Mouse (Mus musculus) embryonic facial prominence, embryonic 10.5 days (tissue): Measurements from ENCODE around the gene Oxct1. TPM values are rescaled to one million over a fixed set of nuclear protein-coding genes. Genes with fewer than 3 reads are reported as not detected.

Experiments used
- DNase-seq: peaks from one replicate; pipeline ENCODE4 v3.0.0-alpha.2; 2017; ENCODE audit warnings: low spot score
- H3K27ac ChIP-seq: fragments of 300-500 bp; sonication (generic); replicated peaks from 2 replicates; pipeline ENCODE4 v1.5.1; 2016; ENCODE audit warnings: mild to moderate bottlenecking
- H3K27me3 ChIP-seq: fragments of 300-500 bp; sonication (generic); replicated peaks from 2 replicates; pipeline ENCODE4 v1.6.1; 2016; ENCODE audit warnings: low read depth, mild to moderate bottlenecking; ENCODE audit not compliant: poor library complexity, severe bottlenecking
- H3K36me3 ChIP-seq: fragments of 300-500 bp; sonication (generic); replicated peaks from 2 replicates; pipeline ENCODE4 v1.6.1; 2016; ENCODE audit warnings: mild to moderate bottlenecking, moderate library complexity
- H3K4me1 ChIP-seq: fragments of 300-500 bp; sonication (generic); 2 replicates; pipeline ENCODE4 v1.6.1; 2016
- H3K4me3 ChIP-seq: fragments of 300-500 bp; sonication (generic); 2 replicates; pipeline ENCODE4 v1.5.1; 2016; ENCODE audit warnings: mild to moderate bottlenecking, moderate library complexity
- H3K9me3 ChIP-seq: fragments of 300-500 bp; sonication (generic); 2 replicates; pipeline ENCODE4 v1.6.1; 2016; ENCODE audit warnings: mild to moderate bottlenecking
- WGBS: fragments of 180-500 bp; shearing (Covaris S2); methylation state at CpG from one replicate; pipeline ENCODE4 v1.1.7; 2016; 5-methylcytosine and 5-hydroxymethylcytosine counted together
- polyA plus RNA-seq: library from polyadenylated mRNA; unstranded; fragments of >200 nt; fragmentation: Nextera tagmentation; extraction: Ambion mirVana; gene quantifications from 2 replicates; pipeline ENCODE4 v1.2.1, GENCODE M21; 2016

Oxct1 gene
- polyA plus RNA-seq, 1 experiment from 2014 or later = 122 TPM

GRCm38 (mm10) chr15:4043032-4043471 is 16.9 kb downstream of the Oxct1 start:
- H3K4me1 ChIP-seq = no peaks in the 10 kb centered on the region
- no peaks in the 10 kb centered on the region for H3K9me3 ChIP-seq
- H3K4me3 ChIP-seq = no peak overlapping the region
- H3K36me3 ChIP-seq = peaks cover 31% of the 10 kb centered on the region
- H3K27me3 ChIP-seq = no peaks in the 10 kb centered on the region
- WGBS = 27% methylated on average over 4 of the region's 4 CpGs
- H3K27ac ChIP-seq = no peak overlapping the region; the same call in 1 of the 2 replicates
- peak; percentile 15 for DNase-seq

- H3K36me3 ChIP-seq = peaks cover 59% of the 10 kb centered on the region
- no peaks in the 10 kb centered on the region for H3K9me3 ChIP-seq
Observed at GRCm38 (mm10) chr15:4056627-4057026, 30.4 kb downstream of the Oxct1 start.

GRCm38 (mm10) chr15:4063574-4063973 is 37.4 kb downstream of the Oxct1 start:
- DNase-seq = no peak
- no peaks in the 10 kb centered on the region for H3K9me3 ChIP-seq
- H3K27me3 ChIP-seq = no peaks in the 10 kb centered on the region
- WGBS = 87% methylated on average over 5 of the region's 5 CpGs
- H3K36me3 ChIP-seq = peaks cover 39% of the 10 kb centered on the region
- no peak overlapping the region for H3K4me3 ChIP-seq
- H3K27ac ChIP-seq = no peak overlapping the region
- H3K4me1 ChIP-seq = no peaks in the 10 kb centered on the region

More at GRCm38 (mm10) chr15:4056627-4057026, 30.4 kb downstream of the Oxct1 start:
- H3K4me3 ChIP-seq = no peak overlapping the region
- no peaks in the 10 kb centered on the region for H3K27me3 ChIP-seq
- peak; percentile 13 for DNase-seq
- WGBS = 25% methylated on average over 5 of the region's 5 CpGs
- H3K4me1 ChIP-seq = no peaks in the 10 kb centered on the region
- H3K27ac ChIP-seq = no peak overlapping the region

GRCm38 (mm10) chr15:4064013-4064412 is 37.8 kb downstream of the Oxct1 start:
- H3K27me3 ChIP-seq = no peaks in the 10 kb centered on the region
- no peak overlapping the region for H3K27ac ChIP-seq
- H3K36me3 ChIP-seq = peaks cover 38% of the 10 kb centered on the region
- DNase-seq = no peak
- no peaks in the 10 kb centered on the region for H3K4me1 ChIP-seq
- H3K9me3 ChIP-seq = no peaks in the 10 kb centered on the region
- no peak overlapping the region for H3K4me3 ChIP-seq
- 89% methylated on average over 7 of the region's 7 CpGs for WGBS

GRCm38 (mm10) chr15:4064694-4065093 is 38.5 kb downstream of the Oxct1 start:
- Histone ChIP-seq H3K4me1 (no peaks in the 10 kb centered on the region), H3K9me3 (no peaks in the 10 kb centered on the region), H3K27me3 (no peaks in the 10 kb centered on the region), H3K27ac (no peak overlapping the region), H3K36me3 (peaks cover 33% of the 10 kb centered on the region), H3K4me3 (no peak overlapping the region)
- 94% methylated on average over 5 of the region's 5 CpGs for WGBS
- no peak for DNase-seq

- no peaks in the 10 kb centered on the region for H3K27me3 ChIP-seq
- no peaks in the 10 kb centered on the region for H3K4me1 ChIP-seq
- 83% methylated on average over 5 of the region's 5 CpGs for WGBS
- H3K36me3 ChIP-seq = peaks cover 12% of the 10 kb centered on the region
- no peak overlapping the region for H3K4me3 ChIP-seq
- no peaks in the 10 kb centered on the region for H3K9me3 ChIP-seq
- no peak overlapping the region for H3K27ac ChIP-seq
- no peak for DNase-seq
Observed at GRCm38 (mm10) chr15:4067273-4067990, 41.2 kb downstream of the Oxct1 start.

- 91% methylated on average over 4 of the region's 4 CpGs for WGBS
- no peaks in the 10 kb centered on the region for H3K9me3 ChIP-seq
- no peak overlapping the region for H3K27ac ChIP-seq
- no peak overlapping the region for H3K4me3 ChIP-seq
- no peaks in the 10 kb centered on the region for H3K4me1 ChIP-seq
- DNase-seq = no peak
- peaks cover 23% of the 10 kb centered on the region for H3K36me3 ChIP-seq
- no peaks in the 10 kb centered on the region for H3K27me3 ChIP-seq
Observed at GRCm38 (mm10) chr15:4077978-4078377, 51.8 kb downstream of the Oxct1 start.

GRCm38 (mm10) chr15:4078785-4079184 is 52.6 kb downstream of the Oxct1 start:
- 94% methylated on average over 5 of the region's 5 CpGs for WGBS
- no peak for DNase-seq
- Histone ChIP-seq H3K4me1 (no peaks in the 10 kb centered on the region), H3K4me3 (no peak overlapping the region), H3K27ac (no peak overlapping the region), H3K27me3 (no peaks in the 10 kb centered on the region), H3K9me3 (no peaks in the 10 kb centered on the region), H3K36me3 (peaks cover 19% of the 10 kb centered on the region)

- Histone ChIP-seq H3K27ac (no peak overlapping the region), H3K36me3 (peaks cover 19% of the 10 kb centered on the region), H3K27me3 (no peaks in the 10 kb centered on the region), H3K4me1 (no peaks in the 10 kb centered on the region), H3K9me3 (no peaks in the 10 kb centered on the region), H3K4me3 (no peak overlapping the region)
- DNase-seq = no peak
- WGBS = 92% methylated on average over 13 of the region's 13 CpGs
Observed at GRCm38 (mm10) chr15:4079425-4080189, 53.4 kb downstream of the Oxct1 start.

- no peak overlapping the region for H3K4me3 ChIP-seq
- no peak for DNase-seq
- no peak overlapping the region for H3K27ac ChIP-seq
- no peaks in the 10 kb centered on the region for H3K36me3 ChIP-seq
- 88% methylated on average over 10 of the region's 10 CpGs for WGBS
- no peaks in the 10 kb centered on the region for H3K27me3 ChIP-seq
- no peaks in the 10 kb centered on the region for H3K9me3 ChIP-seq
- no peaks in the 10 kb centered on the region for H3K4me1 ChIP-seq
Observed at GRCm38 (mm10) chr15:4085600-4086384, 59.6 kb downstream of the Oxct1 start.

GRCm38 (mm10) chr15:4087446-4087845 is 61.3 kb downstream of the Oxct1 start:
- H3K4me1 ChIP-seq = no peaks in the 10 kb centered on the region
- no peak overlapping the region for H3K27ac ChIP-seq
- no peak for DNase-seq
- 86% methylated on average over 4 of the region's 4 CpGs for WGBS
- no peak overlapping the region for H3K4me3 ChIP-seq
- H3K9me3 ChIP-seq = no peaks in the 10 kb centered on the region
- no peaks in the 10 kb centered on the region for H3K27me3 ChIP-seq
- H3K36me3 ChIP-seq = peaks cover 13% of the 10 kb centered on the region

GRCm38 (mm10) chr15:4087914-4088313 is 61.7 kb downstream of the Oxct1 start:
- Histone ChIP-seq H3K36me3 (peaks cover 15% of the 10 kb centered on the region), H3K9me3 (no peaks in the 10 kb centered on the region), H3K27ac (no peak overlapping the region), H3K4me3 (no peak overlapping the region), H3K4me1 (no peaks in the 10 kb centered on the region), H3K27me3 (no peaks in the 10 kb centered on the region)
- no peak for DNase-seq
- 70% methylated on average over 7 of the region's 7 CpGs for WGBS
